Mouse (Mus musculus) testis, adult 2 months (tissue): ENCODE data around the gene Stx8.

Source experiments
- CTCF ChIP-seq: fragments of 200-500 bp; IDR thresholded peaks from 2 replicates; pipeline ENCODE4 v1.5.1; 2012; ENCODE audit warnings: low read depth, mild to moderate bottlenecking, inconsistent platforms, low read length, moderate library complexity; ENCODE audit not compliant: control insufficient read depth, insufficient read depth, insufficient replicate concordance
- POLR2A ChIP-seq: fragments of 200-500 bp; IDR thresholded peaks from 2 replicates; pipeline ENCODE4 v1.6.1; 2012; ENCODE audit warnings: low read depth, mild to moderate bottlenecking, inconsistent platforms, low read length, moderate library complexity; ENCODE audit not compliant: control insufficient read depth

DNA sequence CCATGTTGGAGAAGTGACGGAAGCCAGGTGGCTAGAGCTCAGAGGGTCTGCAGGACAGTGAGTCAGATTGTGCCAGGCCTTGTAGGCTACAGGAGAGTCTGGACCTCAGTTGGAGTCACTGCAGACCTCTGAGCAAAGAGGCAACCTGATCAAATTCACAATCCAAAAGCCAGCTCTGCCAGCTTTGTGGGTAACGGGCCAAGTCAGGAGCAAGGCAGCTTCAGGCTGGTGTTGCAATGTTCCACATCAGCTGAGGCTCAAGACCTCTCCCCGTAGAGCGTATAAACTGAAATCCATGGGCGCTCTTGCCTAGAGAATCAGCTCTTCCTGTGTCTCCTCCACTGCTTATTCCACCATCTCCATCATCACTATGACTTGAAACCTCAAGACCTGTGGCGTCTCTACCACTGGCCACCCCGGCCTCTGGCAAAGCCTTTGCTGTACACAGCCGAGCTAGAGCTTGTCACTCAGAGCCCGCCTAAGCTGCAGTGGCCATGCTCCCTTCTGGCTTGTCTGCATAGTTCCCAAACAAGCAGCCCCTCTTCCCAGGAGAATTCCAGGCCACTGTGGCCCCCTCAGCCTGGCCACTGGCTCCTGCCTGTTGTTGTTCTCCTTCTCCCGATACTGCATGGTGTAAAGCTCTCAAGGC is 235.9 kb downstream of the Stx8 start:
- TF ChIP-seq POLR2A (no peak), CTCF (no peak)
